Mouse (Mus musculus) ES-E14 (cell line): ENCODE measurements at regions not wholly inside any gene's neighbourhood (a gene's known extent, or its start where the extent isn't known, plus 50 kb on each side); places are given as distances from the start of the nearest gene placed in this dataset.

ENCODE experiments used
- DNase-seq: peaks from one replicate; pipeline ENCODE4 v3.0.0-alpha.2; 2013; ENCODE audit warnings: low read depth, low spot score
- H3K27ac ChIP-seq: 2 replicates; pipeline ENCODE4 v1.5.1; 2012; ENCODE audit warnings: low read depth, mild to moderate bottlenecking, low read length, moderate library complexity, mixed read lengths; ENCODE audit not compliant: poor library complexity, insufficient read depth, severe bottlenecking
- H3K36me3 ChIP-seq: 2 replicates; pipeline ENCODE4 v1.6.1; 2012; ENCODE audit warnings: mild to moderate bottlenecking, low read length, moderate library complexity, mixed read lengths; ENCODE audit not compliant: control insufficient read depth, poor library complexity, insufficient read depth, severe bottlenecking
- H3K4me1 ChIP-seq, 2 experiments: fragments of 150-350 bp in 1 of 2; sonication (generic) in 1 of 2; 2 replicates each; pipeline ENCODE4 v1.6.1; 2012; ENCODE audit warnings: low read length in 2 of 2, mild to moderate bottlenecking in 1 of 2, mixed read lengths in 1 of 2; ENCODE audit not compliant: control insufficient read depth in 2 of 2, insufficient read depth in 2 of 2, poor library complexity in 1 of 2
- H3K4me3 ChIP-seq, 2 experiments: fragments of 150-350 bp in 1 of 2; sonication (generic) in 1 of 2; 2 replicates each; pipeline ENCODE4 v1.5.1; 2012; ENCODE audit warnings: low read length in 2 of 2, low read depth in 1 of 2, mild to moderate bottlenecking in 1 of 2, mixed read lengths in 1 of 2; ENCODE audit not compliant: insufficient read depth in 1 of 2, poor library complexity in 1 of 2, severe bottlenecking in 1 of 2
- H3K9ac ChIP-seq: 2 replicates; pipeline ENCODE4 v1.6.1; 2012; ENCODE audit warnings: low read depth, mild to moderate bottlenecking, low read length, mixed read lengths; ENCODE audit not compliant: poor library complexity, insufficient read depth, severe bottlenecking
- H3K9me3 ChIP-seq: fragments of 150-350 bp; sonication (generic); 2 replicates; pipeline ENCODE4 v1.6.1; 2012; ENCODE audit warnings: low read depth, mild to moderate bottlenecking, low read length; ENCODE audit not compliant: control insufficient read depth, insufficient read depth
- CHD2 ChIP-seq: IDR thresholded peaks from 2 replicates; pipeline ENCODE4 v1.6.1; 2014; ENCODE audit warnings: mild to moderate bottlenecking, low read depth, low read length, inconsistent platforms
- HCFC1 ChIP-seq: IDR thresholded peaks from 2 replicates; pipeline ENCODE4 v1.6.1; 2012; ENCODE audit warnings: low read length, inconsistent platforms, borderline replicate concordance; ENCODE audit not compliant: insufficient read depth
- MAFK ChIP-seq: IDR thresholded peaks from 2 replicates; pipeline ENCODE4 v1.6.1; 2014; ENCODE audit warnings: mild to moderate bottlenecking, low read depth, low read length, inconsistent platforms; ENCODE audit not compliant: insufficient read depth
- ZC3H11A ChIP-seq: IDR thresholded peaks from 2 replicates; pipeline ENCODE4 v1.6.1; 2012; ENCODE audit warnings: low read depth, mild to moderate bottlenecking, inconsistent platforms, low read length, borderline replicate concordance
- ZNF384 ChIP-seq: IDR thresholded peaks from 2 replicates; pipeline ENCODE4 v1.6.1; 2012; ENCODE audit warnings: low read depth, low read length, inconsistent platforms
- in situ Hi-C, 2 experiments: fragments of 600-800 bp; cut with MboI; formaldehyde crosslinking; loops; one replicate each; pipeline ENCODE4 v1.15.1; 2025; ENCODE audit warnings: low sequenced_read_pairs in 2 of 2, inconsistent platforms in 1 of 2; ENCODE audit not compliant: unreplicated experiment in 2 of 2

DNA sequence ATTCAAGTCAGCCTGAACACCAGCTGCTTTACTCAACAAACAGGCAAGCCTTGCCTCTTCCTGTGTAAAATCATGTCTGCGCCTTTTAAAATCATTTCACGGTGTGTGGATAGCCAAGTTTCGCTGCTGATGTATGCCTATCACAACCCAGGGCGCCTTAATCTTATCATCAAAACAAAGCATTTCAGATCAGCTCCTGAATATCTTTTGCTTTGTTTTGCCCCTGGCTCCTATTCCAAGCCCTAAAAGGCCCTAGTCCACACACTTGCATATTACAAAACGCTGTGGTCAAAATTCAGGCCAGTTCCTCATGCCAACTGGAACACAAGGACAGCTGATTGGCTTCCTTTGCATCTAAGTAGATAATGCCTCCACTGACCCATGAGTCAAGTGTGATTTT lies 501.7 kb upstream of the Gulo start:
- Histone ChIP-seq H3K4me1 (no peaks in the 10 kb centered on the region), H3K36me3 (no peaks in the 10 kb centered on the region), H3K4me3 (no peak overlapping the region), H3K27ac (no peak overlapping the region), H3K9me3 (no peaks in the 10 kb centered on the region), H3K9ac (no peak overlapping the region)
- in situ Hi-C loops = no loop called here
- no peak for DNase-seq
- no peak for TF ChIP-seq ZNF384
- TF ChIP-seq HCFC1 = no peak
- TF ChIP-seq CHD2 = no peak
- TF ChIP-seq ZC3H11A = no peak
- no peak for TF ChIP-seq MAFK

DNA sequence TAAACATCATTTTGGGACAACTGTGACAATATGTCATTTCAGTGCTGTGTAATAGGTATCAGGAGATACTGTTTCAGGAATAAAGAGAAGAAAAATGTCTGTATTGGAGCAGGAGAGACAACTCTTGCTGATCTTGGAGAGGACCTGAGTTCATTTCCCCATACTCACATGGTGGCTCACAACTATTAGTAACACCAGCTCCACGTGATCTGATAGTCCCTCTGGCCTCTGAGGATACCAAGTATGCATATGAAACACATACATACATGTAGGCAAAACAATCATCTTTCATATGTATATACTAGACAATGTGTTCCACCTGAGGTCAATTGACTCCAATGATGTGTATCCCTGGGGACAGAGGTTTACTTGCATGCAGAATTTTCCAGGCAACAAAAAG lies 501.2 kb upstream of the Gulo start:
- no peak for DNase-seq
- in situ Hi-C loops = no loop called here

DNA sequence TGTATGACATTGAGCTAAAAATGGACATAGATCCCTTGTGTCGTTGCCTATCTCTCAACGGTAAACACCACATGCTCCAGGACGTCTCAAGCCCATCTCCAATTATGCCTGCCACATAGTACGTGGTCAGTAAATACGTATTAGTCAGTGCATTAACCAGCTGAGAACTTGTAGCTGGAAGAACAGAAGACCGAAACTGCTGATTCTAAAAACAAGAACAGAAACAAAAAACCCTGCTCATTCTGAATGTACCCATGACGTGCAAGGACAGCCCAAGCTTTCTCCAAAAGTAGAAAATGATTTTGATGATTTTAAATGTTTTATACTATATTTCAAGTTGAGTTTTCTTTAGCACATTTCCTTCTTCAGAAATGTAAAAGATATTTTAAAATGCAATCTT lies 500.7 kb upstream of the Gulo start:
- no peak overlapping the region for H3K27ac ChIP-seq
- H3K4me1 ChIP-seq = no peaks in the 10 kb centered on the region
- no peak for DNase-seq
- H3K36me3 ChIP-seq = no peaks in the 10 kb centered on the region
- no peak overlapping the region for H3K4me3 ChIP-seq
- no peaks in the 10 kb centered on the region for H3K9me3 ChIP-seq
- no peak overlapping the region for H3K9ac ChIP-seq
- TF ChIP-seq ZC3H11A = no peak
- TF ChIP-seq CHD2 = no peak
- TF ChIP-seq MAFK = no peak
- no peak for TF ChIP-seq ZNF384
- TF ChIP-seq HCFC1 = no peak
- in situ Hi-C loops = no loop called here

More for the DNA sequence above, 501.2 kb upstream of the Gulo start:
- Histone ChIP-seq H3K4me3 (no peak overlapping the region), H3K9ac (no peak overlapping the region), H3K4me1 (no peaks in the 10 kb centered on the region), H3K36me3 (no peaks in the 10 kb centered on the region), H3K9me3 (no peaks in the 10 kb centered on the region), H3K27ac (no peak overlapping the region)
- TF ChIP-seq MAFK = no peak
- TF ChIP-seq ZC3H11A = no peak
- TF ChIP-seq HCFC1 = no peak
- TF ChIP-seq ZNF384 = no peak
- TF ChIP-seq CHD2 = no peak

- TF ChIP-seq ZC3H11A = no peak
- H3K4me3 ChIP-seq = no peak overlapping the region
- H3K36me3 ChIP-seq = no peaks in the 10 kb centered on the region
- no peak for DNase-seq
- H3K9ac ChIP-seq = no peak overlapping the region
- in situ Hi-C loops = no loop called here
- H3K27ac ChIP-seq = no peak overlapping the region
- H3K9me3 ChIP-seq = no peaks in the 10 kb centered on the region
- H3K4me1 ChIP-seq = no peaks in the 10 kb centered on the region
Observed at GRCm38 (mm10) chr14:66501995-66502394, 493.0 kb upstream of the Gulo start.

- TF ChIP-seq ZC3H11A = no peak
- no peak for TF ChIP-seq ZNF384
- no peak for TF ChIP-seq MAFK
- no peak for TF ChIP-seq HCFC1
- no peak for TF ChIP-seq CHD2
- in situ Hi-C loops = no loop called here
- H3K27ac ChIP-seq = no peak overlapping the region
- no peaks in the 10 kb centered on the region for H3K4me1 ChIP-seq
- H3K9me3 ChIP-seq = no peaks in the 10 kb centered on the region
- no peak for DNase-seq
- no peak overlapping the region for H3K4me3 ChIP-seq
- H3K9ac ChIP-seq = no peak overlapping the region
- H3K36me3 ChIP-seq = no peaks in the 10 kb centered on the region
Observed at GRCm38 (mm10) chr14:66499896-66500295, 490.9 kb upstream of the Gulo start.
